Mouse (Mus musculus) T-helper 17 cell (primary cell): ENCODE measurements around the gene Cops7a.

Experiments
- in situ Hi-C, 2 experiments: fragments of 300-600 bp; cut with MboI, MseI; formaldehyde crosslinking; loops; 1 replicate in 1 of 2; 2 replicates in 1 of 2; pipeline ENCODE4 v1.15.1; 2025; ENCODE audit warnings: high pct_unique_total_duplicates in 2 of 2

The Cops7a gene

DNA sequence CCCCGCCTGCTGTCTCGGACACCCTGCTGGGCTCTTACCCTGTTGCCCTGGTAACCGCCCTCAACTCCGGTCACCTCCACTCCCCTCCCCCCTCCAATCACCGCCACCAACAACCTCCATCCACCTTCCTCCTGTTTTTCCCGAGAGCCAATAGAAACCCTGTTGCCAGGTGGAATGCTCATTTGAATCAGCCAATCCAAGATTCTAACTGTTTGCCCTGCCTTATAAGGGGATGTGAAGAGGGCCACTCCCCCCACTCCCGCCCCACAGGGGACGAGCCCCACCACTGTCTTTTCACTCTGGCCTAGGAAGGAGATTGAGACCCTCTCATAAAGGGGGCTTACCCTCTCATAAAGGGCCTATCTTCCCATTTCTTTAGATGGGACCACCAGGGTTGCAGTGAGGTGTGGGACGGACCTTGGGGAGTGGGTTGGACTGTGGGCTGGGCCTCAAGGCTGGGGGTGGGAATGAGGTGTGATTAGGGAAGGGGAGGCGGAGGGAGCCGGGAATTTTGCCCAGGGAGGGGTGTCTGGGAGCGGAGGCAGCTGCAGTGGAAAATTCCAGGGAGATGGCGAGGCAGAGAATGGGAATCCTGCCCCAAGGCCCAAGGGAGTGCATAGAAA, 45.5 kb downstream of the Cops7a start, which contains the start of gene Ptms:
Ptms (minus strand) TSS at position 409 of the 623 bp plus-strand sequence.
- in situ Hi-C loops = no loop called here

DNA sequence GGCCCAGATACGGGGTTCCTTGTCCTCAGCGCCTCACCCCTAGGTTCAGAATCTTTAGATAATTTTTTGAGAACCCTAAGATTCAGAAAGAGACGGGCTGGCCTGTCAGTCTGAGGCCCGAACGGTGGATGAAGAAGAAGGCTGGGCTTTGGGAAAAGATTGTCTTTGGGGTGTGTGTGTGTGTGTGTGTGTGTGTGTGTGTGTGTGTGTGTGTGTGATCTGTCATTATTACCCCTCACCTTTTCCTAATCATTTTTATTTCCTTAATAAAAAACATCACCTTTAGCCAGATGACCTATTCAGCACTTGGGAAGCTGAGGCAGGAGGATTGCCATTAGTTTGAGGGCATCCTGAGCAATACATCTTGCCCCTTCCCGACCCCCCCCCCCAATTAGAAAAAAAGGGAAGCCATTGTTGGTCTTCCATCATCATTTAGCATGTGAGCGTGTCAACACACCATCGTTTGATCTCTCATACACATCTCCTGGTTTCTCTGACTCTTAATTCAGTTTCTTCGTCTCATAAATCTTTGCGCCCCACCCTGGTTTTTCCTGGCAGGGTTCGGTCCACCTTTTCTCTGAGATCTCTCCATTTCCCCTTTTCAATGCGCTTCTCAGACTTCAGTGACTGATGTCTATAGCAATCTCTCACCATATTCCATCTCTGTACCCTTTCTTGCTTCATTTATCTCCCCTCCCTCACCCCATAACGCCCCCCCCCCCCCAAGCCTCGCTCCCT, 46.3 kb downstream of the Cops7a start:
- in situ Hi-C loops = no loop called here

DNA sequence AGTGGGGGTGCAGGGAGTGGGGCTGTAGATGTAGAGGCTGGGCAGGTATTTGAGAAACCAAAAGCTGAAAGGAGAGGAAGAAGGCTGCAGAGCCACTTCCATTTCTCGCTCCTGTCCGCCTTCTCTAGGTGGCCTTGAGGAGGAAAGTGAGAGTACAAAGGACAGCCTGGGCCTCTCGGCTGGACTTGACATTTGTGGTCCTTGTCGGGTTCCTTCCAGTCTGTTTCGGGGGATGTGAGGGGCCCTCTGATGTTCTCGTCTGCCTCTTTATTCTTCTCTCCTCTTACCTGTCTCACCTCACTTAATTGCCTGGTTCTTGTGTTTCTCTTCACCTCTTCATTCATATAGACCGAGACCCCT, 47.0 kb downstream of the Cops7a start:
- in situ Hi-C loops = no loop called here

DNA sequence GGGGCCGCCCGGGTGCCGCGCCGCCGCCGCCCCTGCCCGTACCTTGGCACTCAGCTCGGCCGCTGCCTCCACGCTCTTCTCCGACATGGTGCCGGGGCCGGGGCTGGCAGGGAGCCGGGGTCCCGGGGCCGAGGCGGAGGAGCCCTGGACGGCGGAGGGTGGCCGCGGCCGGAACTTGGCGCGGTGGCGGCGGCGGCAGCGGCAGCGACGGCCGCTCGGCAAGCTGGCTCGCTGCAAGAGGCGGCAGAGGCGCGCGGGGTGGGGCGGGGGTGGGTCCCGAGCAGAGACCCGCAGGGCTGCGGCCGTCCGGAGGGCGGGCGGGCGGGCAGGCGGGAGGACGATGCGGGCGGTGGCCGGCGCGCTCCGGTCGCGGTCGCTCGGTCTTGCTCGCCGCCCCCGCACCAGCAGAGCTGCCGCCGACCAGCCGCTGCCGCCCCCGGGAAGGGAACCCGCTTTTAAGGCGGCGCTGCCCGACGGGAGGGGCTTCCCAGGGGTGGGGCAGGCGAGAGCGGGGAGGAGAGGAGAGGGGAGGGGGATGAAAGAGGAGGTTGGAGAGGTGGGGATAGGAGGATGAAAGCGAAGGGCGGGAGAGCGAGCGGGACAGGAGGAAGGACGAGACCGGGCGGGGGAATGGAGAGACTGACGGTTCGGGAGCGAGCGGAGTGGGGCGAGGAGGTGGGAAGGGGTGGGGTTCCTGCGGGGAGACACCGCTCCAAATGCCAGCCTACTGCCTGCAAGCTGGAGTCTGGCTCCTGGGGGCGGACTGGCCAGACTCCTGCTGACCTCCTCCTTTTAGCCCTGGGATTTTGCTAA, 47.6 kb downstream of the Cops7a start:
- in situ Hi-C loops = no loop called here

DNA sequence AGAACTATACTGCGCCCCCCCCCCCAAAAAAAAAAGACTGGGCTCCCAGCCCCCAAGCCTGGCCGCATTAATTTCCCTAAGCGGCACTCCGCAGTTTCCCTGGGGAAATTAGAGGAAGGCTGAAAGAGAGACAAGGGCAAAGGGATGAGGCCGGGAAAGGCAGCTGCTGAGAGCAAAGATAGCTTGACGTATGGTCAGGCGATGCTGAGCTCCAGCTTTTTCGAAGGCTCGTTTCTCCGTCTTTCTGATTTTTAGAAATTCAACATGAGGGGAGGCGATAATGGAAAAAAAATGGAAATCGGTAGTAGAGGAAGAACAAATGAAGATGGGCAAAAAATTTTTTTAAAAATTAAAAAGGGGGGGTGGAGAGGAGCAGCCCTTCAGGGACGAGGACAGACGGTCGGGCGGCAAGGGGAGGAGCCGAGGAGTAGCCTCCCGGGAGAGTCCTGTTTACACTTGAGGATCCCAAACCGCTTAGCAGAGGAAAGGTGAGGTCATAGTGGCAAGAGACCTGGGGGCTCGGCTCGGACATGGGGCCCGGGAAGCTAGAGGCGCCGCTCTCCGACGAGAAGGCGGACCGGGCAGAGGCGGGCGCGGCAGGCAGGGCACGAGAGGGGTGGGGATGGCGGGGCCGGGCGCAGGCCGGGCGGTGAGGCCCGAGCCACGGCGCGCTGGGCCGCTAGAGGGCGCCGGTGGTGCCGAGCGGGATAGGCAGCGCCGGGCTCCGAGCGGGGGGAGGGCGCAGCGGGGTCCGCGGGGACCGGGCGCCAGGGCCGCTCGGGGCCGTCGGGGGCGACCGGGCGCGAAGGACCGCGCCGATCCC, 48.4 kb downstream of the Cops7a start:
- in situ Hi-C loops = no loop called here

DNA sequence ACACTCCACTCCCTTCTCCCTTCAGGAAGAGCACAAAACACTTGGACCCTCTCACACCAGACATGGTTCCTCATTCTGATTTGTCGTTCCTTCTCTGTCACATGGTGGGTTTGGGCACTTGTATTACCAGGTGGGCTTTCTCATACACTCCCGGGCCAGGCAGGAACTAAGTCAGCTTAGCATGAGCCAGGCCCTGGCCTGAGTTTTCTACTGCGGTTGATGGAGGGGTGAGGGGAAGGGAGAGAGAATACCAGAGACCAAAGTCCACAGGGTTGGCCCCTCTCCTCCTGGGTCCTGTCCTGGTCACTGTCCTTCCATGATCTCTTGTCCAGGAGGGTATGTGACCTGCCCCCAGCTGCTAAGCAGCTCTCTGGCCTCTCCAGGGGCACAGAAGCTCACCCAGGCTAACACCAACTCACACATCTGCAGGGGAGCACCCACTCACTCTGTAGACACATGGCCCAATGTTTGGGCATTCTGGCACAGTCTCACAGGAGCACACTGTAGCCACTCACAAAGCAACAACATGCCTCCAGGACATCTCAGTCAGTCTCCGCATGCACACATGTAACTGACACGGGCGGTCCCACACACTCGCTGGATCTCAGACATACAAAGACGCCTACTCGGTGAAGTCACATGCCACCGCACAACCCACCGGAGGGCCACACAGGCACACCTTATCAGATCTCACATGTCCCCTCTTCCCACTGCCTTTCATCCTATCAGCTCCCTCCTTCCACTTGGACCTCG, 49.2 kb downstream of the Cops7a start:
- in situ Hi-C loops = no loop called here

DNA sequence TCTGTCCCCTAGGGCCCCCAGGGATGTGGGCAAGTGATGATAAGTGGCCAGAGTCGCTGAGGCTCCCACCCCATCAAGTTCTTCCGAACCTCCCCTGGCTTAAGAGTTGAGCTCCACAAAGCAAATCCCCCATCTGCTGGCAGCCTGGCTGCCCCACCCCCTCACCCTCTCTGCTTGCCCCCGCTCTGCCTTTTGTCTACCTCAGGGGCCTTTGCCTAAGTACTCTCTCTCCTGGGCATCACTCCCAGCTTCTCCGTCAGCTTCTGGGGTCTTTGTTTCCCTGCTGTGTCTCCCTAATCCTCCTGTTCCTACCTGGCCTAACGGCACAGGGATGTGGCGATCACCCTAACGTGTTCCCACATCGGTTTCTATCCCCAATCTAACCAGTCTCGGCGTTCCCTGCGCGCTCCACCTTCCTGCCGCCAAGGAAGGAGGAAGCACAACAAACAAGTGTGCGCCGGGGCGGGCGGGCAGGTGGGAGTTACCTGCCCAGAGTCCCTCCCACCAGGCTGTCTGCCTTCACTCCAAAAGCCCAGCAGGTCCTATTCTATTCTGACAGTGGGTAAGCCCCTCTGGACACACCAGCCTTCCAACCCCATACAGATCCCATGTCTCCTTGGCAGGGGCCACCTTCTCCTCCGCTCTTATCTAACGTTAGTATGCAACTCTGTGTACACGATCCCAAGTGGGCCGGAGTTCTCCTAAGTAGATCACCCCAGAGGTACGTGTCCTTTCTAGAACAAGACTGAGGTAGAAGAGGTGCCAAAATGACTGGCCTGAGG, 50.0 kb downstream of the Cops7a start:
- in situ Hi-C loops = no loop called here

DNA sequence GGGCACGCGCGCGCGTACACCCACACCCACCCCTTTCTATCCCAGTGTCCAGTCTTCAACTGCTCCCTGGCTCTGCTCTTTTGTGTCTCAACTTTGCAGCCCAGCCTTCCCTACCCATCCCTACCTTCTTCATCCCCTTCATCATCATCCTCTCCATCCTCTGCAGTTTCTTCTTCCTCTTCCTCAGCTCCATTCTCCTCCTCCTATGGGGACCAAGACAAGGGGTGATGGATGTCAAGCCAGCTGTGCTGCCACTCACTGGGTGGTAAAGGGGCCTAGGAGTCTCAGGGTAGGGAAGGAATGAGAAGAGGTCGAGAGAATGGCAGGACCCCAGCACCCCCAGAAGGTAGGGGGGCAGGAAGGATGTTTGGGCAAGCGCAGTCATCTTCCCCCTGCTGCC, 50.8 kb downstream of the Cops7a start:
- in situ Hi-C loops = no loop called here

DNA sequence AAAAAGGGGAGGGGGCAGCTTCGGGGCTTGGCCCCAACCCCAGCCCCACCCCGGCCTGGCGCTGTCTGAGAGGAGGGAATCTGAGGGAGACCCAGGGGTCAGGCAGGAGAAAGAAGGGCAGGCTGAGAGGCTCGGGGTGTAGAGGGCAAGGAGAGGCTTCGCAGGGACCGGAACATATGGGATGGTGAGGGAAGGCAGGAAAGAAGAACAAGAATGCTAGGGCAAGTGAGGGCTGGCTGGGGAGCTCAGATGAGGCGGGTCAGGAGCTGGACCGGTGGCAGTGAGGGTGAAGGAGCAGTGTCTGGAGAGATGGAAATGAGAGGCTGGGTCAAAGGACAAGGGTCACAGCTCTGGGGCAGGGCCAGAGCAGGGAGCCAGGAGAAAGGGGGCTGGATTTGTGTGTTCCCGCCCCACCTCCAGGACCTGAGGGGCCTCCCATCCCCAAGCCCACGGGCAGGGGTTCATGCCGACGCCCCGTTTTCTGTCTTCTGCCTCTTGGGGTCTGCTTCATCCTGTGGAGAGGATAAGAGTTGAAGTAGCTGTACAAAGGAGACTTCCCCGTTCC, 51.5 kb downstream of the Cops7a start:
- in situ Hi-C loops = no loop called here

DNA sequence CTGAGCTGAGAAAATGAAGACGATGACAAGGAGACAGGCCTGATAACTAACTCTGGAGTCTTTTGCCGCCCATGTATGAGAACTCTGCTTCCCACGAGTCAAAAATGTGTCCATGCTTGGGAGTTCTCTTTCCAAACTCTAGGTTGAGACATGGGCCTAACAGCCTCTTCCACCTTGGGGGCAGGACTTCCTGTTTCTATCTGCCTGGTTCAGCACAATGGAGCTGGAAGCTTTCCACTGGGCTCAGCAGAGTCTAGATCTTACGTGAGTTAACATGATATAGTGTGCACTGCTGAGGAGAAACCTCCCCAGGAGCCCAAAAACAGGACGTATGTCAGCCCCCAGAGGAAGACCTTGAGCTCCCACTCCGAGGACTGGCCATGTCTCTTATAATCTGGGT, 52.1 kb downstream of the Cops7a start:
- in situ Hi-C loops = no loop called here

DNA sequence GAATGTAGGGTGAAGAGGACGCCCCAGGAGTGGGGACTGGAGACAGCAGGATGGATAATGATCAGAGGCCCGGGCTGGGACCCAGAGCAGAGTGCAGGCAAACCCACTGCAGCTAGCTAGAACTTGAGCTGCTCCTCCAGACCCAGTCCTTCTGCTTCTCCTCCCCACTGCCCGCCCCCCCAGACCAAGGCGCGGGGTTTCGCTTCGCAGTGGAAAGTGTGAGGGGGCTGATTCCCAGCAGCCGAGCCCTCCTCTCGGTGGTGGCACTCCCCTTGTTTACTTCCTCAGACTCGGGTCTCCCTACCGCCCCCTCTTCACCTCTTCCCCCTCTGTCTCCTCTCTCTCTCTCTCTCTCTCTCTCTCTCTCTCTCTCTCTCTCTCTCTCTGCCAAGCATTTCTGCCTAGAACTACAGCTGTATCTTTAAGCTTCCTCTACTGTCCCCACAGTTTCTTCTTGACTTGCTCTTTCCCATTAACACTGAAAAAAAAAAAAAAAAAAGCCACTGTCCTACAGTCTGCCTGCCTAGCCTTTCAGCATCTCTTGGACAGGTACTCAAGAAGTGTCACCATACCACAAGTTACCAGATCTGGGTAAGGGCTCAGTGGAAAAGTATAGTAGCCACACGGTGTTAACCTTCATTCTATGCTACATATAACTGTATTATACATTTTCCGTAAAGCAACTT, 53.7 kb downstream of the Cops7a start, which contains the start of gene Lag3:
Lag3 (minus strand) TSS at position 173 of the 686 bp plus-strand sequence.
- in situ Hi-C loops = no loop called here

DNA sequence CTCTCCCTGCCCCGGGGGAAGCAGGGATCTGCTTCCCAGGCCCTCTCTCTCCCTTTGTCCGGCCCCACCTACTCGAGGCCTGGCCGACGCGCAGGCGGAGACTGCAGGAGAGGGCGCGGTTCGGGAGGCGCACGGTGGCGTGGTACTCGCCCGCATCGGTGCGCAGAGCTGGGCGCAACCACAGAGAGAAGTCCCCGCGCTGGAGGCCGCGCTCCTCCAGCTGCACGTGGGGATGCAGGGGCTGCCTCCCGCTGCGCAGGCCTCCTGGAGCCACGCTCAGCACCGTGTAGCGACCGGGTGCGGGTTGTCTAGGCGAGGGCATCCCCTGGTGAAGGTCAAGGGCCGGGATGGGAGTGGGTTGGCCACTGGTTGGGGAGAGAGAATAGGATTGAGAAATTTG, 55.3 kb downstream of the Cops7a start:
- in situ Hi-C loops = no loop called here
